Comparison of ENCODE assay signal across 8 mouse cellular contexts in the genomic region with DNA sequence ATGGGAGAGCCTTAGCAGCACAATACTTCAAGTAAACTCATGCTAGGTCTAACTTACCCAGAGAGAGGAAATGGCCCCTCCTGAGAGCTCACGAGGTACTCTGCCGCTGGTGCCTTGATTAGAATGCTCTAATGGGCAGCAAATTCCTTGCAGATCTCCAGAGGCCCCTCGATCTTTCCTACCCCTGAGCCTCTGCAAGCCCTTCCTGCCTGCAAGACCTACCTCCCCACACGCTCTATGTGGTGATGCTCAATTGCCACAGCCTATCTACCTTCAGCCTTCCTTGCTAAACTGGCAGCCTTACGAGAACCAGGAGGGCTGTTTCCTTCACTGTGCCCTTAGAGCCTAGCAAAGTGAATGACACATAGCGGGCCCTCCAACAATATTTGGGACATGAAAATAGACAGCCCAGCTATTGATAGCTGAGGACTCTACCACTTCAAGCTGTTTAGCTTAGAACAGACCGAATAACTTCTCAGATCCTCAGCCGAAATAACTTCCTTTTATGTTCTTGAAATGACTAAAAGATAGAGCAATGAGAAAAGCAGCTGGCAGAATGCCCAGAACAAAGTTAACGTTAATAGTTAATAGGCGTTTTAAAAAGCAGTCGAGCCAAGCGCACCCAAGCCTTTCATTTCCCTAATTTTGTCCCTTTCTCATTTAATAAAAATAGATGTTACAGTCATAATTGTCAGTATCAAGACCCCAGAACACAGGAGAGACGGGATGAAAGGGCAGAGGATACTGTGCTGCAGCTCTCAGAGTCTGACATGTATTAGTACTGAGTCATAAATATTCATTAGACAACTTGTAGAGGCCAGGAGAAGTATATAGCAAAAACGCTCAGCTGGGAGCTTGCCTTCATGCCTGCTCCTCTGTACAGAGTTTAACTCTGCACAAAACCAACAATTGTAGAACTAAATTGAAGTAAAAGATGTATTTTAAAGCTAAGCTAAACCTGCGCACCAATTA. TPM values are rescaled to one million over a fixed set of nuclear protein-coding genes. Genes with fewer than 3 reads are reported as not detected.
DNase-seq lines count a peak whose midpoint lies in the region; ATAC-seq and TF ChIP-seq lines count a peak whose summit lies in the region.

No protein-coding gene starts in this region.

- no peaks in the 10 kb centered on the region for H3K36me3 ChIP-seq in heart, embryonic 11.5 days (ENCODE audit: control insufficient read depth, insufficient read depth, low read length)
- H3K36me3 ChIP-seq in MEL (ENCODE audit: control insufficient read depth in 1 of 2, insufficient read depth in 2 of 2, low read length in 2 of 2) = peaks cover 0 to 9% of the 10 kb centered on the region in 2 experiments; a peak in 2 of 4 replicates
- no peaks in the 10 kb centered on the region for H3K36me3 ChIP-seq in heart, embryonic 14.5 days (ENCODE audit: control insufficient read depth, insufficient read depth, low read length)
- no peaks in the 10 kb centered on the region for H3K36me3 ChIP-seq in limb, embryonic 15.5 days

- H3K79me2 ChIP-seq in MEL (ENCODE audit: control insufficient read depth, insufficient read depth, low read length, poor library complexity) = no peaks in the 10 kb centered on the region

- H3K4me2 ChIP-seq in heart, embryonic 11.5 days = peak overlapping the region; percentile 31
- peak overlapping the region; percentile 46 for H3K4me2 ChIP-seq in heart, embryonic 14.5 days (ENCODE audit: low read length)
- no peak overlapping the region for H3K4me2 ChIP-seq in limb, embryonic 15.5 days

- no peaks in the 10 kb centered on the region for H3K9me3 ChIP-seq in heart, embryonic 11.5 days (replicated peaks; ENCODE audit: control insufficient read depth, low read length)
- no peaks in the 10 kb centered on the region for H3K9me3 ChIP-seq in MEL (replicated peaks; ENCODE audit: insufficient read depth, low read length)
- H3K9me3 ChIP-seq in heart, embryonic 14.5 days (ENCODE audit: control insufficient read depth, low read length) = no peaks in the 10 kb centered on the region
- H3K9me3 ChIP-seq in limb, embryonic 15.5 days = no peaks in the 10 kb centered on the region

- no peak for TF ChIP-seq RAD21 in MEL (IDR thresholded peaks at IDR 0.05; ENCODE audit: low read depth, low read length)

- no peaks in the 10 kb centered on the region for H3K27me3 ChIP-seq in heart, embryonic 11.5 days (ENCODE audit: control insufficient read depth, insufficient read depth, low read length)
- no peaks in the 10 kb centered on the region for H3K27me3 ChIP-seq in MEL (ENCODE audit: control insufficient read depth in 1 of 2, insufficient read depth in 2 of 2, low read length in 2 of 2)
- no peaks in the 10 kb centered on the region for H3K27me3 ChIP-seq in heart, embryonic 14.5 days (ENCODE audit: control insufficient read depth, insufficient read depth, low read length)
- no peaks in the 10 kb centered on the region for H3K27me3 ChIP-seq in limb, embryonic 15.5 days

- no peak overlapping the region for H3K9ac ChIP-seq in heart, embryonic 11.5 days (ENCODE audit: low read depth, low read length)
- peak overlapping the region; percentile 63 for H3K9ac ChIP-seq in MEL (ENCODE audit: control insufficient read depth, low read depth, low read length, poor library complexity, severe bottlenecking)
- peak overlapping the region; percentile 40; the same call in 1 of the 2 replicates for H3K9ac ChIP-seq in heart, embryonic 14.5 days (ENCODE audit: low read length)
- H3K9ac ChIP-seq in limb, embryonic 15.5 days = no peak overlapping the region

- H3K27ac ChIP-seq in heart, embryonic 11.5 days (ENCODE audit: low read depth, low read length) = peak overlapping the region; percentile 25; the same call in 1 of the 2 replicates
- peak overlapping the region; percentile 89 for H3K27ac ChIP-seq in MEL (ENCODE audit: control insufficient read depth, low read depth, low read length)
- peak overlapping the region; percentile 76 to 79 for H3K27ac ChIP-seq in heart, embryonic 14.5 days (replicated peaks in 1 of 2; ENCODE audit: control insufficient read depth in 1 of 2, insufficient read depth in 1 of 2, low read depth in 2 of 2, low read length in 2 of 2)
- H3K27ac ChIP-seq in limb, embryonic 15.5 days = 0 out of 2 replicates have a peak overlapping the region, but pooled peaks have one; percentile 22

- TF ChIP-seq CTCF in MEL (IDR thresholded peaks at IDR 0.05 in 2 of 3, conservative IDR thresholded peaks at IDR 0.05 in 1 of 3; ENCODE audit: control insufficient read depth in 1 of 3, insufficient read depth in 1 of 3, low read depth in 2 of 3, low read length in 3 of 3, poor library complexity in 1 of 3, severe bottlenecking in 1 of 3) = no peak

- intact Hi-C loops in heart, postnatal 14 days (cut with DNase I) = no loop called here

- TF ChIP-seq EP300 in MEL (IDR thresholded peaks at IDR 0.05; ENCODE audit: low read depth in 1 of 2, low read length in 2 of 2) = peak in 1 of 2 experiments; percentile 38; a peak in 1 of 4 replicates

- no peak for DNase-seq in heart, postnatal 14 days
- DNase-seq in MEL (ENCODE audit: low read depth, low spot score) = peak; percentile 95
- no peak for DNase-seq in layer of hippocampus, adult 9-11 months
- no peak for DNase-seq in ovary, postnatal 36 days (ENCODE audit: low spot score)

- 46% methylated on average over 15 of the region's 15 CpGs for WGBS in heart, embryonic 11.5 days (ENCODE audit: insufficient replicate concordance)
- 23% methylated on average over 15 of the region's 15 CpGs for WGBS in heart, embryonic 14.5 days
- 21% methylated on average over 15 of the region's 15 CpGs for WGBS in limb, embryonic 15.5 days

- TF ChIP-seq POLR2A in MEL (IDR thresholded peaks at IDR 0.05; ENCODE audit: control insufficient read depth in 1 of 2, insufficient read depth in 1 of 2, low read depth in 1 of 2, low read length in 2 of 2, poor library complexity in 1 of 2) = no peak

- no peak for ATAC-seq in heart, embryonic 11.5 days (replicated peaks; ENCODE audit: insufficient number of reproducible peaks, low FRiP score, low TSS enrichment)
- no peak for ATAC-seq in heart, embryonic 14.5 days (ENCODE audit: insufficient number of reproducible peaks, insufficient read depth, low FRiP score, low read depth)
- ATAC-seq in limb, embryonic 15.5 days (ENCODE audit: insufficient number of reproducible peaks, low FRiP score, low TSS enrichment, low read depth) = no peak
- no peak for ATAC-seq in erythroblast, adult 5-6 weeks (replicated peaks; ENCODE audit: low FRiP score, poor library complexity, severe bottlenecking)

- H3K4me3 ChIP-seq in heart, embryonic 11.5 days (ENCODE audit: low read depth, low read length) = no peak overlapping the region
- peak overlapping the region; percentile 56 to 79 for H3K4me3 ChIP-seq in MEL (ENCODE audit: control insufficient read depth in 1 of 2, insufficient read depth in 1 of 2, low read depth in 2 of 2, low read length in 2 of 2)
- H3K4me3 ChIP-seq in heart, embryonic 14.5 days (ENCODE audit: control insufficient read depth in 1 of 2, insufficient read depth in 1 of 2, low read depth in 1 of 2, low read length in 2 of 2) = no peak overlapping the region
- H3K4me3 ChIP-seq in limb, embryonic 15.5 days = no peak overlapping the region

- peaks cover 32% of the 10 kb centered on the region for H3K4me1 ChIP-seq in heart, embryonic 11.5 days (ENCODE audit: control insufficient read depth, insufficient read depth, low read length)
- H3K4me1 ChIP-seq in MEL (ENCODE audit: control insufficient read depth in 1 of 2, insufficient read depth in 2 of 2, low read length in 2 of 2) = peaks cover 2 to 12% of the 10 kb centered on the region in 2 experiments; a peak in 2 of 4 replicates
- H3K4me1 ChIP-seq in heart, embryonic 14.5 days (ENCODE audit: control insufficient read depth in 2 of 2, insufficient read depth in 2 of 2, low read length in 2 of 2) = peaks cover 17 to 37% of the 10 kb centered on the region in 2 experiments
- peaks cover 5% of the 10 kb centered on the region for H3K4me1 ChIP-seq in limb, embryonic 15.5 days

TF ChIP-seq in MEL, 35 proteins besides CTCF, POLR2A, EP300 and RAD21 (continues in another document):
- TF ChIP-seq JUND (IDR thresholded peaks at IDR 0.05; ENCODE audit: low read depth, low read length) (no peak), MAFK (IDR thresholded peaks at IDR 0.05; ENCODE audit: borderline replicate concordance, low read depth, low read length) (no peak), ZNF384 (IDR thresholded peaks at IDR 0.05; ENCODE audit: low read depth, low read length) (no peak), MYC (IDR thresholded peaks at IDR 0.05; ENCODE audit: low read depth, low read length) (0 out of 2 replicates have a peak, but pooled peaks have one; percentile 45), ELF1 (IDR thresholded peaks at IDR 0.05; ENCODE audit: low read depth, low read length) (no peak), CHD1 (IDR thresholded peaks at IDR 0.05; ENCODE audit: low read depth, low read length) (no peak), GATA1 (IDR thresholded peaks at IDR 0.05; ENCODE audit: low read depth, low read length) (0 out of 2 replicates have a peak, but pooled peaks have one; percentile 9), SIN3A (IDR thresholded peaks at IDR 0.05; ENCODE audit: low read length) (peak; percentile 47), ZC3H11A (IDR thresholded peaks at IDR 0.05; ENCODE audit: low read depth, low read length) (no peak), POLR2AphosphoS2 (IDR thresholded peaks at IDR 0.05; ENCODE audit: low read length) (no peak), TBP (IDR thresholded peaks at IDR 0.05; ENCODE audit: low read depth, low read length) (peak; percentile 56; the same call in 1 of the 2 replicates), MYB (IDR thresholded peaks at IDR 0.05; ENCODE audit: low read depth, low read length) (no peak), MAX (IDR thresholded peaks at IDR 0.05; ENCODE audit: low read length) (0 out of 2 replicates have a peak, but pooled peaks have one; percentile 37), RCOR1 (IDR thresholded peaks at IDR 0.05; ENCODE audit: low read depth, low read length) (no peak), UBTF (IDR thresholded peaks at IDR 0.05; ENCODE audit: borderline replicate concordance, insufficient read depth, low read depth, low read length) (no peak), E2F4 (IDR thresholded peaks at IDR 0.05; ENCODE audit: borderline replicate concordance, low read depth, low read length) (no peak)

RNA-seq across cellular contexts. Expression of gene Man1a2, which starts 17.9 kb away (rescaled TPM):
- 54.0 and 69.3 TPM in 2 replicates for polyA plus RNA-seq in heart, embryonic 11.5 days (2014; fragmentation: Nextera tagmentation; extraction: Ambion mirVana)
- total RNA-seq in heart, postnatal 14 days (2021) = 10 to 100 TPM; 59.2 to 59.6 TPM
- total RNA-seq in MEL (2012; rRNA removed) = 33.2 and 33.3 TPM in 2 replicates
- 100 to 1,000 TPM in 1 of 2 experiments, 10 to 100 TPM in 1; 27.1 to 261 TPM for polyA plus RNA-seq in MEL (2012; ENCODE audit: insufficient read depth in 1 of 2, insufficient read length in 2 of 2, low read depth in 1 of 2, low replicate concordance in 2 of 2, missing spikeins in 1 of 2)
- 62.5 and 76.3 TPM in 2 replicates for polyA plus RNA-seq in heart, embryonic 14.5 days (2014; fragmentation: Nextera tagmentation; extraction: Ambion mirVana)
- polyA plus RNA-seq in limb, embryonic 15.5 days (2015; fragmentation: Nextera tagmentation; extraction: Ambion mirVana) = 70.7 and 78.8 TPM in 2 replicates
- total RNA-seq in erythroblast, adult 5-6 weeks (2015; ENCODE audit: low replicate concordance) = 5.6 and 6.1 TPM in 2 replicates
- total RNA-seq in erythroblast, adult 5-6 weeks (2017; ENCODE audit: low replicate concordance) = 30.0 and 31.8 TPM in 2 replicates

Comparison
In these comparisons a context has a peak if more than half of its experiments do, and no peak if none do; other contexts are left out.
1. H3K9ac ChIP-seq: peak in MEL (single experiment) and heart, embryonic 14.5 days (single experiment); none in heart, embryonic 11.5 days (single experiment) and limb, embryonic 15.5 days (single experiment).
2. H3K27ac ChIP-seq: peak in every context shown above with its lines; median percentile 89 in MEL; 78 in heart, embryonic 14.5 days; 25 in heart, embryonic 11.5 days; 22 in limb, embryonic 15.5 days.
3. H3K4me3 ChIP-seq: peak in MEL (2 of 2); none in heart, embryonic 11.5 days (single experiment), heart, embryonic 14.5 days (0 of 2) and limb, embryonic 15.5 days (single experiment).